Mouse (Mus musculus) heart, postnatal 0 days (tissue): ENCODE measurements around the gene Gatad1.

ENCODE experiments used
- CTCF ChIP-seq: IDR thresholded peaks from 2 replicates; pipeline ENCODE4 v1.5.1; 2016; ENCODE audit warnings: antibody characterized with exemption, control low read depth, low read depth
- EP300 ChIP-seq: IDR thresholded peaks from 2 replicates; pipeline ENCODE4 v1.6.1; 2016; ENCODE audit warnings: antibody characterized with exemption, low read depth

GRCm38 (mm10) chr5:3645326-3645725 is 11.7 kb downstream of the Gatad1 start:
- TF ChIP-seq CTCF (no peak), EP300 (no peak)
